Mouse (Mus musculus): ENCODE measurements at regions not wholly inside any gene's neighbourhood (a gene's known extent, or its start where the extent isn't known, plus 50 kb on each side); places are given as distances from the start of the nearest gene placed in this dataset.

GRCm38 (mm10) chr10:70722783-70723182 is 67.0 kb upstream of the Phyhipl start:
- H3K27ac ChIP-seq, result no peak overlapping the region
- ATAC-seq, result no peak
- H3K4me3 ChIP-seq (replicated peaks), result no peak overlapping the region
- H3K36me3 ChIP-seq, result no peaks in the 10 kb centered on the region
- 79% methylated on average over 2 of the region's 2 CpGs for WGBS
- H3K9me3 ChIP-seq, result no peaks in the 10 kb centered on the region
- H3K4me2 ChIP-seq (replicated peaks), result no peak overlapping the region
- no peaks in the 10 kb centered on the region for H3K4me1 ChIP-seq (replicated peaks)
- no peaks in the 10 kb centered on the region for H3K27me3 ChIP-seq
- H3K9ac ChIP-seq (replicated peaks), result no peak overlapping the region

- Histone ChIP-seq H3K27ac (no peak overlapping the region), H3K27me3 (no peaks in the 10 kb centered on the region), H3K4me2 (replicated peaks) (no peak overlapping the region), H3K4me1 (replicated peaks) (no peaks in the 10 kb centered on the region), H3K36me3 (no peaks in the 10 kb centered on the region), H3K9ac (replicated peaks) (no peak overlapping the region), H3K4me3 (replicated peaks) (no peak overlapping the region), H3K9me3 (no peaks in the 10 kb centered on the region)
- 77% methylated on average over 5 of the region's 5 CpGs for WGBS
- no peak for ATAC-seq
Measured at GRCm38 (mm10) chr10:70722381-70722780, 66.6 kb upstream of the Phyhipl start.

- H3K27me3 ChIP-seq, result no peaks in the 10 kb centered on the region
- H3K4me2 ChIP-seq (replicated peaks), result 0 out of 2 replicates have a peak overlapping the region, but pooled peaks have one; percentile 23
- no peaks in the 10 kb centered on the region for H3K36me3 ChIP-seq
- no peak overlapping the region for H3K27ac ChIP-seq
- WGBS, result 16% methylated on average over 3 of the region's 8 CpGs
- H3K4me3 ChIP-seq (replicated peaks), result no peak overlapping the region
- H3K4me1 ChIP-seq (replicated peaks), result peaks cover 4% of the 10 kb centered on the region
- no peak overlapping the region for H3K9ac ChIP-seq (replicated peaks)
- H3K9me3 ChIP-seq, result no peaks in the 10 kb centered on the region
- no peak for ATAC-seq
Measured at GRCm38 (mm10) chr10:70717464-70717863, 61.7 kb upstream of the Phyhipl start.

- Histone ChIP-seq H3K4me2 (replicated peaks) (0 out of 2 replicates have a peak overlapping the region, but pooled peaks have one; percentile 15), H3K9me3 (no peaks in the 10 kb centered on the region), H3K27me3 (no peaks in the 10 kb centered on the region)
Measured at GRCm38 (mm10) chr10:70717025-70717424, 61.3 kb upstream of the Phyhipl start.

GRCm38 (mm10) chr10:70713306-70713705 is 57.5 kb upstream of the Phyhipl start:
- ATAC-seq, result no peak
- H3K9ac ChIP-seq (replicated peaks), result no peak overlapping the region
- no peak overlapping the region for H3K4me2 ChIP-seq (replicated peaks)
- H3K4me3 ChIP-seq (replicated peaks), result no peak overlapping the region
- H3K9me3 ChIP-seq, result no peaks in the 10 kb centered on the region
- 89% methylated on average over 7 of the region's 7 CpGs for WGBS
- H3K4me1 ChIP-seq (replicated peaks), result peaks cover 4% of the 10 kb centered on the region
- H3K36me3 ChIP-seq, result no peaks in the 10 kb centered on the region
- no peak overlapping the region for H3K27ac ChIP-seq
- no peaks in the 10 kb centered on the region for H3K27me3 ChIP-seq

More at GRCm38 (mm10) chr10:70717025-70717424, 61.3 kb upstream of the Phyhipl start:
- Histone ChIP-seq H3K4me1 (replicated peaks) (peaks cover 4% of the 10 kb centered on the region), H3K9ac (replicated peaks) (no peak overlapping the region), H3K4me3 (replicated peaks) (no peak overlapping the region), H3K36me3 (no peaks in the 10 kb centered on the region), H3K27ac (peak overlapping the region; percentile 64; the same call in 1 of the 2 replicates)
- 0 out of 2 replicates have a peak, but pooled peaks have one; percentile 65 for ATAC-seq
- WGBS, result 7% methylated on average over 5 of the region's 6 CpGs

DNA sequence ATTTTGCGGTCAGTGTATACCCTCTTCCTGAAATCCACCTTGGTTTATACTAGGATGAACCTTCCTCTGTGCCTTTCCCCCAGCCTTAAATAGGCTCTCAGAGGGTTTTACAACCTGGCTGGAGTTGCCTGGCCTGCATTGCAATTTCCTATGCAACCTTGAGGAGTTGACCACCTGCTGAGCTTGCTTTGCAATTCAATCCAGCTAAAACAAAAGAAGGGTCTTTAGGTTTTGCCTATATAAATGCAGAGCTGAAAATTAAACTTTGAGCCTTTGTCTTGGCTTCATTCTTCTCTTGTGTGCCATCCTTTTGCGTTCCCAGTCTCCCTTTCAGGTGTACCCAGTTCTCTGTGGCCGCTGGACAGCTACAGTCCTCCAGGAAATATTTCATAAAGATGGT is 53.0 kb upstream of the Phyhipl start:
- WGBS, result 55% methylated on average over 3 of the region's 3 CpGs
- no peak overlapping the region for H3K9ac ChIP-seq (replicated peaks)
- H3K4me2 ChIP-seq (replicated peaks), result no peak overlapping the region
- H3K27me3 ChIP-seq, result no peaks in the 10 kb centered on the region
- no peaks in the 10 kb centered on the region for H3K4me1 ChIP-seq (replicated peaks)
- no peak for ATAC-seq
- no peaks in the 10 kb centered on the region for H3K9me3 ChIP-seq
- no peak overlapping the region for H3K27ac ChIP-seq
- no peaks in the 10 kb centered on the region for H3K36me3 ChIP-seq
- no peak overlapping the region for H3K4me3 ChIP-seq (replicated peaks)

Data from midbrain, embryonic 13.5 days (tissue).